Mouse (Mus musculus): ENCODE results near the gene Agap2.

- TF ChIP-seq FLI1 (IDR thresholded peaks at IDR 0.05; ENCODE audit: low read length) (no peak), GATA1 (IDR thresholded peaks at IDR 0.05; ENCODE audit: borderline replicate concordance, low read length) (no peak)
Observed at GRCm38 (mm10) chr10:127079665-127080391, 4.7 kb downstream of the Agap2 start.
